Mouse (Mus musculus) v-Abl transformed pro-B cells (cell line): ENCODE data around the gene Hspbap1.

ENCODE experiments used
- in situ Hi-C, 2 experiments: fragments of 400-800 bp; cut with MboI; formaldehyde crosslinking; loops; one replicate each; pipeline ENCODE4 v1.15.1; 2025; ENCODE audit not compliant: unreplicated experiment in 2 of 2

Hspbap1 gene

DNA sequence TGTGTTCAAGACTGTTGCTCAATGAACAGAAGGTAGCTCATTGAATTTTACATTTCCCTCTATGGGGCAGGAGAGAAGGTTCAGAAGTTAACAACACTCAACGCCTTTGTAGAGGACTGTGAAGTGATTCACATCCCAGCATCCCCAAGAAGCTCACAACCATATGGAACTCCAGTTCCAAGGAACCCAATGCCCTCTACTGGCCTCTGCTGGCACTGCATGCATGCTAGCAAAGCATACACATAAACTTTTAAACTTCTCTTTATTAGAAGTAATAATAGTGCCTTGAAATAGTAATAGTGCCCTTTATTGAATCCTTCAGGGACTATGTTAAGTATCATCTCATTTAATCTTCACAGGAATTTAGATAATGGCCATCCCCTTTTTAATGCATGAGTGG, 91.9 kb downstream of the Hspbap1 start:
- in situ Hi-C loops, result loop anchor here in 1 of 2 experiments (25.0 kb wide), 1 partner anchor 500 kb away; the partner anchor contains the start of gene Sec22a

DNA sequence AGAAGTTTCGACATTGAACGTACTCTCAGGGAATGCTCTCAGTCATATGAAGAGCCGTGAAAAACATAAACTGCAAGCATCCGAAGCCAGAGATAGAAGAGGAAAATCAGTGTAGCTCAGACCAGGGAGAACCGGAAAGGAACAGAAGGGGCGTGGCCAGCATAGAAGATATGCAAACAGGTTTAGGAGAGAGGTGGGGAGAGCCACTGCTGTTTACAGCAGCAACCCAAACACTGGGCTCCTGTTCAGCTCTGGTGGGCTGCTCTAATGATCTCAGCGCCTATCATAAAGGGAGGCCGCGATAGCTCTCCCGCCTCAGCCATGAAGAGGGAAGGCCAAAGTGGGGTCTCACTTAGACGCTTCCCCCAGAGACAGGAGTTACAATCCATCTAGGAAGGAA, 97.6 kb downstream of the Hspbap1 start:
- in situ Hi-C loops, result loop anchor here in 1 of 2 experiments (25.0 kb wide), 1 partner anchor 505 kb away; the partner anchor contains the start of gene Sec22a

DNA sequence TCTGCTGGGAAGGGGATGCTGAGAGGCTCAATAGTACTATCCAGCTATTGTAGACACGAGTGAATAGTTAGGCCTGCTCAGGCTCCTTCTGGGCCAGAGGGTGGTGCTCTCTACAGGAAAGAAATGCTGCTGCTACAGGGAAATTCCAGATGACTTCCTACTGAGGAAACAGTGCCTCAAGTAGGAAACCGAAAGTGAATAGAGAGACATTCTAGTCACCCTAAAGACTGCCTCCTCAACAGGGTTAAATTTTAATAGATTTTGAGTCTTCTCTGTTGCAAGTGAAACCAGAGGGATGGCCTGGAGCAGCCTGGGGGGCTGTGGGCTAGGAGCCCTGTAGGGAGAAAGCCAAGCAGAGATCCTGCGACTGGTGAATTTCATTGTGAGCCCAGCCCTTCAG, 99.0 kb downstream of the Hspbap1 start:
- in situ Hi-C loops, result loop anchor here in 1 of 2 experiments (25.0 kb wide), 1 partner anchor 507 kb away; the partner anchor contains the start of gene Sec22a

DNA sequence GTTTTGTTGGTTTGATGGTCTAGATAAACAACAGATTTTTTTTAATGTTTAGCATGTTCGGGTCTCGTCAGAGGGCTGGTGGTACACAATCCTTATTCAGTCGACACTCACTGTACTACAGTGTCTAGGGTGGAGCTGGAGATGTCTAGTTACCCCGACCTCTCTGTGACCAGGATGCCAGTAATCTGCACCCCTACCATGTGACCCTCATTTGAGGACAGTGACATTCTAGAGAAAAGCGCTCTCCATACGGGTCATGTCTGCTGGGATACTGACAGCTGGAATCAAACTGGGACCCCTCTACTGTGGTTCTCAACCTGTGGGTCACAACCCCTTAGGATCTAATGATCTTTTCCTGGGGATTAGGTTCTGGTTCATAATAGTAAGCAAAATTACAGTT, 99.5 kb downstream of the Hspbap1 start:
- in situ Hi-C loops, result loop anchor here (5.0 to 25.0 kb wide), 8 partner anchors 68 to 955 kb away; partner anchors contain the start of genes Dtx3l (in 2 of the 2), Parp9 (in 2 of the 2), Ccdc58 (in 1 of the 2) and Fam162a (in 1 of the 2)

DNA sequence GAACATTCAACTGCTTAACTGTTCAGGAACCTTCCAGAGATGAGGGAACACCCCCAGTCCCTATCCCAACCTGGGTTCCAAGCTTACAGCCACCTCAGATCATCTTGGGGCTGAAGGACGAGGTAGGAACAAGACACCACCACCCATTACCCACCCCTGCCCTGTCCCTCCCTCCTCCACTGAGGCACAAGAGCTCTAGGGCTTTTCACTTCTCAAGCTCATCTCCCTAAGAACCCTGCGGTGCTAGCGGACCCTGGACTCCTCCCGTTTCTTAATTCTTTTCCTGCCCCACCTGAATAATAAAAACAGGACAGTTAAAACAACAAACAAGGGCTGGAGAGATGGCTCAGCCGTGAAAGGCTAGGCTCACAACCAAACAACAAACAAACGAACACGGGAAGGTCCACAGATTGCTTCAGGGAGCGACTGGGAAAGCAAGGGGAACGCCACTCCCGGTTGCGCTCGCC, 100.4 kb downstream of the Hspbap1 start:
- in situ Hi-C loops, result loop anchor here (5.0 to 25.0 kb wide), 8 partner anchors 67 to 954 kb away; partner anchors contain the start of genes Dtx3l (in 2 of the 2), Parp9 (in 2 of the 2), Ccdc58 (in 1 of the 2) and Fam162a (in 1 of the 2)

DNA sequence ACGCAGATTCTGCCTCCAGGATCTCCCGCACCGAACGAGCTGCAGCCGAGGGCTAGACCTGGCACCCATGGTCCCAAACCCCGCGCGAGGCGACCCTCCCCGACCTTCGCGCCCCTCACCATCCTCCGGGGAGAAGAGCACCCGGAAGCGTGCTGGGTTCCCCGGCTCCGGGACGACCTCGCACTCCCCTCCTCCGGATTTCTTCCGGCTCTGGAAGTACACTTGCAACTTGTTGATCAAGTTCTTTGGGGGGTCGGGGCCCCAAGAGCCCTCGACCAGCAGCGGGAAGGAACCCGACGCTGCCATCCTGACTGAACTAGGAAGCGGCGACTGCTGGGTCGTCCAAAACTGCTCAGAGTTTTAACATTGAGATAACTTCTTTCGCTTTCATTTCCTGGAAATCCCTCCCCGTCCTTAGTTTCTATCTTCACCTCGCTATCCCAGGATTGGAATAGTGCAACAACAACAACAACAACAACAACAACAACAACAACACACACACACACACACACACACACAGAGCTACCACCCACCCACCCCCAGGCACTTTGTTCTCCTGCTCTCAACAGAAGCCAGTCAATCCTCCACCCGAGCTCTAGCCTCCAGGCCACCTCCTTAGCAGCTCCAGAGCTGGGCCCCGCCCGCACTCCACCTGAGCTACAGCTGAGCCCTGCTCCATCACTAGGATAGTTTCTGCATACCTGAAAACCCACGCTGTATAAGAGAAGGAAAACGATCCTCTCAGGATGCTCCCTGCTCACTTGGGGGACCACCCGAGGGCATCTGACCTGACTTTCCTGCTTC, 101.1 kb downstream of the Hspbap1 start, which contains the start of gene Parp14:
TSS of gene Parp14 (minus strand) at position 497 of the 804 bp plus-strand sequence.
- in situ Hi-C loops, result loop anchor here (5.0 to 25.0 kb wide), 8 partner anchors 66 to 954 kb away; partner anchors contain the start of genes Dtx3l (in 2 of the 2), Parp9 (in 2 of the 2), Ccdc58 (in 1 of the 2) and Fam162a (in 1 of the 2)

DNA sequence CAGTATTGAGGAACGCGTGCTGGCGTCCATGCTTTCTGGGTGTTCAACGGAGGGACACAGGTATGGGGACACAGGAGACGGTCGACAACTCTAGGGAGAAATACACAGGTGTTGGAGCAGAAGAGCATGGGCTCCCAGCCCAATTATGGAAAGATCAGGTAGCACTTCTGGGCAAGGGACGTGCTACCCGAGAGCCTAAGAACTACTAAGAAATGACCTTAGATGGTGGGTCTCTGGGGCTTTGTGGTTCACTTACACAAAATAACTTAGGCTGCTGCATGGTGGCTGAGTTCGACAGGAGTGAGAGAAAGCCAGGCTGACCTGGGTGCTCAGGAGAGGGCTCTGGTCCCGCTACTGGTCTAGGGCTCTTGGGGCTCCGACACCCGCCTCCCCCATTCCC, 101.7 kb downstream of the Hspbap1 start:
- in situ Hi-C loops, result loop anchor here (5.0 to 25.0 kb wide), 8 partner anchors 65 to 953 kb away; partner anchors contain the start of genes Dtx3l (in 2 of the 2), Parp9 (in 2 of the 2), Ccdc58 (in 1 of the 2) and Fam162a (in 1 of the 2)

DNA sequence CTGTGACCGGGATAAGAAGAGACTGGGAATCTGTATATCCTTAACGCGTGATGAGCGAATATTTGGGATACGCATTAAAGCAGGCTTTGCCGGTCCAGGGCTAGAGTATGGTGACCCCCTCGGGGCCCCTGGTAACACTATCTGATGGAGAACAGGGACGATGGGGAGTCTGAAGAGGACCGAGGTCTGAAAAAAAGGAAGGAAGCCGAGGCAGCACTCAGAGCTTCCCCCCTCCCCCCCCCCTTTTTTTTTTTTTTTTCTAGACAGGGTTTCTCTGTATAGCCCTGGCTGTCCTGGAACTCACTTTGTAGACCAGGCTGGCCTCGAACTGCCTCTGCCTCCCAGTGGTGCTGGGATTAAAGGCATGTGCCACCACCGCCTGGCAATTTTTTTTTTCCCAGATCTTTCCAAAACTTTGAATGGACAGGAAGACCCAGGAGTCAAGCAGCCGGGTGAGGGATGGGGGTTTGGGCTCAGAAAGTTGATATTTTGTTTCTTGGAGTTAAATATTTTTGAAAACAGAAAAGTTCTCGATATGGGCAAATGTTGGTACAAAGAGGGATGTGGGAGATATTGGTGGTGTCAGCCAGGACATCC, 102.3 kb downstream of the Hspbap1 start:
- in situ Hi-C loops, result loop anchor here (5.0 to 25.0 kb wide), 8 partner anchors 65 to 952 kb away; partner anchors contain the start of genes Dtx3l (in 2 of the 2), Parp9 (in 2 of the 2), Ccdc58 (in 1 of the 2) and Fam162a (in 1 of the 2)

DNA sequence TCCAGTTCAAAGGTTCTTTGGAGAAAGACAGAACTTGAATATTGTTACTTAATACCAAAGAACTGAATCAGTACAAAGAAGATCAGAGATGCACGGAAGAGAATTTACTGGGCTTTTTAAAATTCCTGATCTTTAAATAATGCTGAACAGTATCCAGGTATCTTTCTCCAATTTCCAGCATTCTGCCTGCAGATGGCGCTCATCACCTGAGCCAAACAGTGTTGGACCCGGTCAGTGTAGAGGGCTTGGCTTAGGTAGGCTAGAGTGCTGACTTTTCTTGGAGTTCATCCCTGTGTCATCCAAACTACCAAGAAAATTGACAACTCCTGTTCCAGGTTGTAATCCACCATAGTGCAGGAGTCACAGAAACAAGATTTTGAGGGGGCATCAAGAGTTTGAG, 104.2 kb downstream of the Hspbap1 start:
- in situ Hi-C loops, result loop anchor here (5.0 to 25.0 kb wide), 8 partner anchors 63 to 950 kb away; partner anchors contain the start of genes Dtx3l (in 2 of the 2), Parp9 (in 2 of the 2), Ccdc58 (in 1 of the 2) and Fam162a (in 1 of the 2)
